Comparison of ENCODE assay signal across 20 mouse cellular contexts in genomic region chr12:114990916-114991315, GRCm38 (mm10).
DNase-seq lines count a peak whose midpoint lies in the region; ATAC-seq lines count a peak whose summit lies in the region.
"Had no signal": no experiment of that assay in that cellular context is flagged by ENCODE, and none has a peak within 500 bp of the region (broad histone marks: within the 10 kb centered on the region; RNA-seq: fewer than 3 reads in every experiment).

No protein-coding gene starts in this region.

- no peaks in the 10 kb centered on the region for H3K27me3 ChIP-seq in heart, embryonic 16.5 days (ENCODE audit: control insufficient read depth, insufficient read depth, low read length)
- H3K27me3 ChIP-seq: heart, embryonic 15.5 days; limb, embryonic 15.5 days; neural tube, embryonic 15.5 days; stomach, embryonic 15.5 days had no signal

- no peak overlapping the region for H3K4me3 ChIP-seq in heart, embryonic 16.5 days (ENCODE audit: low read length)
- H3K4me3 ChIP-seq: heart, embryonic 15.5 days; limb, embryonic 15.5 days; neural tube, embryonic 15.5 days; stomach, embryonic 15.5 days had no signal

- H3K36me3 ChIP-seq in heart, embryonic 16.5 days (ENCODE audit: control insufficient read depth, insufficient read depth): no peaks in the 10 kb centered on the region
- H3K36me3 ChIP-seq: heart, embryonic 15.5 days; limb, embryonic 15.5 days; neural tube, embryonic 15.5 days; stomach, embryonic 15.5 days had no signal

- H3K9ac ChIP-seq in heart, embryonic 16.5 days (ENCODE audit: low read length): no peak overlapping the region
- H3K9ac ChIP-seq: heart, embryonic 15.5 days; limb, embryonic 15.5 days; neural tube, embryonic 15.5 days; stomach, embryonic 15.5 days had no signal

- no peaks in the 10 kb centered on the region for H3K4me1 ChIP-seq in heart, embryonic 16.5 days (ENCODE audit: control insufficient read depth, insufficient read depth, low read length)
- H3K4me1 ChIP-seq: heart, embryonic 15.5 days; limb, embryonic 15.5 days; neural tube, embryonic 15.5 days; stomach, embryonic 15.5 days had no signal

- peaks cover 7% of the 10 kb centered on the region for H3K9me3 ChIP-seq in heart, embryonic 16.5 days (replicated peaks; ENCODE audit: control insufficient read depth, low read length)
- H3K9me3 ChIP-seq: limb, embryonic 15.5 days; stomach, embryonic 15.5 days had no signal

- no peak overlapping the region for H3K27ac ChIP-seq in heart, embryonic 16.5 days (ENCODE audit: low read length)
- H3K27ac ChIP-seq: heart, embryonic 15.5 days; hindbrain, postnatal 0 days; kidney, postnatal 0 days; limb, embryonic 15.5 days; neural tube, embryonic 15.5 days; stomach, embryonic 15.5 days had no signal

- H3K4me2 ChIP-seq in heart, embryonic 16.5 days (ENCODE audit: low read depth, low read length): no peak overlapping the region
- H3K4me2 ChIP-seq: heart, embryonic 15.5 days; limb, embryonic 15.5 days; neural tube, embryonic 15.5 days; stomach, embryonic 15.5 days had no signal

- no peak for DNase-seq in heart, postnatal 4 days
- peak; percentile 72 for DNase-seq in T-cell, adult 2 months (ENCODE audit: low spot score)
- DNase-seq in thymus, postnatal 14 days: peak; percentile 60
- no peak for DNase-seq in gastrocnemius, postnatal 25 days
- DNase-seq in cerebellum, postnatal 14 days: no peak
- DNase-seq: B cell, adult 2 months; cerebellum, adult 11 months; lung, postnatal 10 days; right cerebral cortex, postnatal 25 days had no signal

- ATAC-seq in heart, embryonic 16.5 days (replicated peaks; ENCODE audit: extremely low read depth, insufficient read depth, low FRiP score): 0 out of 2 replicates have a peak, but pooled peaks have one; percentile 6
- ATAC-seq in inflammation-experienced regulatory T-cells, adult 6 months: peak; percentile 99
- no peak for ATAC-seq in megakaryocyte-erythroid progenitor cell, adult 5-6 weeks (replicated peaks; ENCODE audit: low FRiP score, low TSS enrichment, poor library complexity, severe bottlenecking)
- ATAC-seq: forebrain, embryonic 16.5 days; hindbrain, postnatal 0 days; midbrain, embryonic 16.5 days had no signal

- 88% methylated on average over 1 of the region's 1 CpGs for WGBS in heart, embryonic 16.5 days

Comparison
In these comparisons a context has a peak if more than half of its experiments do, and no peak if none do; other contexts are left out.
1. DNase-seq: peak in T-cell, adult 2 months (single experiment) and thymus, postnatal 14 days (single experiment); none in heart, postnatal 4 days (single experiment), gastrocnemius, postnatal 25 days (single experiment) and cerebellum, postnatal 14 days (0 of 2).